Mouse (Mus musculus) kidney, embryonic 16.5 days (tissue): ENCODE measurements around the gene Otof. TPM values are rescaled to one million over a fixed set of nuclear protein-coding genes. Genes with fewer than 3 reads are reported as not detected.

Source experiments
- polyA plus RNA-seq: library from polyadenylated mRNA; unstranded; fragments of >200 nt; fragmentation: Nextera tagmentation; extraction: Ambion mirVana; gene quantifications from 2 replicates; pipeline ENCODE4 v1.2.1, GENCODE M21; 2015

Gene Otof
- polyA plus RNA-seq, 1 experiment from 2014 or later = 0.09 TPM

Other genes starting within 250 kb of the Otof start
- 14.5 and 18.2 TPM in 2 replicates for gene Selenoi, start 229.4 kb downstream of the Otof start, polyA plus RNA-seq
- 0.16 and 0.49 TPM in 2 replicates for gene Drc1, start 180.5 kb downstream of the Otof start, polyA plus RNA-seq
- gene 1700001C02Rik, start 4.1 kb upstream of the Otof start, polyA plus RNA-seq = not detected in 2 replicates
- gene Cib4, start 83.9 kb upstream of the Otof start, polyA plus RNA-seq = not detected in 2 replicates
- 2.0 and 5.5 TPM in 2 replicates for gene Kcnk3, start 126.2 kb upstream of the Otof start, polyA plus RNA-seq
- 31.0 and 33.9 TPM in 2 replicates for gene Slc35f6, start 186.0 kb upstream of the Otof start, polyA plus RNA-seq
- gene Cenpa, start 204.8 kb upstream of the Otof start, polyA plus RNA-seq = 266 and 282 TPM in 2 replicates
- 5.4 and 7.1 TPM in 2 replicates for gene Dpysl5, start 249.6 kb upstream of the Otof start, polyA plus RNA-seq